Mouse (Mus musculus): ENCODE data around the gene Kctd14.
A peak's percentile ranks its signal among the peaks of the same experiment; 100 is the strongest.
"Not testable (repeated sequence)": the region's sequence is repeated elsewhere in the genome, so short reads cannot be mapped to it uniquely, and the experiment has no call there.

Kctd14 gene

GRCm38 (mm10) chr7:97451023-97451422 is at the start of gene Kctd14:
Gene Kctd14 (plus strand): TSS chr7:97451323.
- DNase-seq (ENCODE audit: low spot score) = not testable (repeated sequence)

DNA sequence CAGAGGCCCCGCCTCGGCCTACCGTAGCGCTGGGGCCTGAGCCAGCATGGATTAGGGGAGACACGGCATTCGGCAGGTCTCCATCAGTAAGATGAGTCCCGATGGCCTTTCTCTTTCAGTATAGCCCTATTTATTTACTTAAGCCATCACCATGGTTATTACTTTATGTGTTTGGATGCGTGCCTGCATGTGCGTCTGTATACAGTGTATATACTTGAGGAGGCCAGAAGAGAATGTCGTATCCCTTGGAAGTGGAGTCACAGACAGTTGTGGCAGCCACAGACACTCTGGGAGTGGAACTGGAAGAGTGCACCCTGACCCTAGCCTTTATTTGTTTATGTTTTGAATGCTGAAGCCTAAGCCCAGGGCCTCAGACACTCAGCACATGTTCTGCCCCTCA is 44.0 kb upstream of the Kctd14 start:
- DNase-seq (ENCODE audit: low spot score) = no peak

GRCm38 (mm10) chr7:97411106-97411505 is 40.0 kb upstream of the Kctd14 start:
- DNase-seq (ENCODE audit: low spot score) = no peak

DNA sequence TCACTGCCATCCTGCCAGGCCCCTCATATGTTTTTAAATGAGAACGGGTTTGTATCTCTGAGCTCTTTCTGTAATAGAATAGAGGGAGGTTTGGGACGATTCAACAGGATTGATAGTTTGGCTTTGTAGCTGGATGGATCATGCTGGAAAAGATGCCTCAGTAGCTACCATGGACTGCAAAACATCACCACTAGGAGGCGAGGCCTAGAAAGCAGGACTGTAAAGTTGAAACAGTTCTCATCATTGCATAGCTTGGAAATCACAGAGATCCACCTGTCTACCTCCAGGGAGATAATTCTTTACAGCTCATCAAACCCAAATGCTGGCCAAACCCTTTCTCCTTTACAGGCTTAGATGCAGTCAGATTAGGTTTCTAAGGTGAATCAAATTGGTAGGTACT is 39.5 kb upstream of the Kctd14 start:
- peak; percentile 23 for DNase-seq (ENCODE audit: low spot score)

GRCm38 (mm10) chr7:97413981-97414380 is 37.1 kb upstream of the Kctd14 start:
- no peak for DNase-seq (ENCODE audit: low spot score)

DNA sequence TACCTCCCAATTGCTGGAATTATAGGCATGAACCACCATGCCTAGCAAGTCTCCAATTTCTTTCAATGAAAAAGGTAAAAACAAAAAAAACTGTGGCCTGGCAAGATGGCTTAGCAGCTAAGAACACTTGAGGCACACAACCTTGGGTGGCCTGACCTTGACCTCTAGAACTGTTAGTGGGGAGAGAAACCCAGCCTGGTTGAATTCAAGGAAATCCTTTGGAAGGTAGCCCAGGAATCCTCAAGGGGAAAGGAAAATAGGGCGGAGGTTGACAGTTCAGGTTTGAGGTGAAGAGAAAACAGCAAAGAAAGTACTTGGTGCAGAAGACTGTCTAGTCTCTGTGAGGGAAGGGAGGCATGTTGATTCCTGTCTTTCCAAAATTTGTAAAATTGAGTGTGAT is 36.7 kb upstream of the Kctd14 start:
- no peak for DNase-seq (ENCODE audit: low spot score)

DNA sequence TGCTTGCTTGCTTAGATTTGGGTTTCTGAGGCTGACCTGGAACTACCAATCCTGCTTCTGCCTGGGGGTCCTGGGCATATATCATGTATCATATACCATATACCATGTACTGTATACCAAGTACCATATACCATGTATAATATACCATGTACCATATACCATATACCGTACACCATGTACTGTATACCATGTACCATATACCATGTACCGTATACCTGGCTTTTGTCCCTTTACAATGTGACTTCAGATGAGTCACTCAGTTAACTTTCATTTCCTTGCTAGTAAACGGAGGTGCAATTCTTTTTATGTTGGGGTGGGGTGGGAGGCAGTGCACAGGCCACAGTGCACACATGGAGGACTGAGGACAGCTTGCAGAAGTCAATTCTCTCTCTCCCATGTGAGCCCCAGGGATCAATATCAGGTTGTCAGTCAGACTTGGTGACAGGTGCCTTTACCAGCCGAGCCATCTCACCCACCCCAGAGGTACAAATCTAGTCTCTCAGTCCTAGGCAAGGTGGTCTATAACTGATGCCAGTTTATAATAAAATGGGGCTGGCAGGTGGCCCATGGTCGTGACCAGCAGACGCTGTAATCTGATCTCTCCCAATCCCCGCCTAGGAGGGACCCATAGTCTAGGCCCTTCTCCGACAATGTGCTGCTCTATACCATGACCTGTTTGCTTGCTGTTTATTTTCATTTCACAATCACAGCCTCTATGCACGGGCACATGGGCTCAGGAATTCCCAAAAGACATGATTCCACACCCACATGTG is 36.0 kb upstream of the Kctd14 start:
- DNase-seq (ENCODE audit: low spot score) = no peak

DNA sequence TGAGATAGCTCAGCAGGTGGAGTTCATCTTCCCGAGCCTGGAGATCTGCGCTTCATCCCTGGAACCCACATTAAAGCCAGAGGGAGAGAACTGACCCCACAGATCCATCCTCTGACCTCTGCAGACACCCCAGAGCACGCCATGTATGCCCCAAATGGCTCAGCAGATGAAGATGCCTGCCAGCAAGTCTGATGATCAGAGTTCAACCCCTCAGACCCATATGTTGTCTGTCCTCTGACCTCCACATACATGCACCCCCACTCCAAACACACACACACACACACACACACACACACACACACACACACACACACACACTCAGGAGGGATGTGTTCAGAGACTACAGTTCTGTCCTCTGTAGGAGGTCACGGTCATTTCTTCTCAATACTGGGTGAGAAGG is 34.6 kb upstream of the Kctd14 start:
- no peak for DNase-seq (ENCODE audit: low spot score)

GRCm38 (mm10) chr7:97416906-97417777 is 34.0 kb upstream of the Kctd14 start, which contains the start of gene Thrsp:
Gene Thrsp (minus strand): TSS chr7:97417730.
- DNase-seq (ENCODE audit: low spot score) = peak; percentile 25

- DNase-seq (ENCODE audit: low spot score) = no peak
Observed at GRCm38 (mm10) chr7:97418717-97419116, 32.4 kb upstream of the Kctd14 start.

DNA sequence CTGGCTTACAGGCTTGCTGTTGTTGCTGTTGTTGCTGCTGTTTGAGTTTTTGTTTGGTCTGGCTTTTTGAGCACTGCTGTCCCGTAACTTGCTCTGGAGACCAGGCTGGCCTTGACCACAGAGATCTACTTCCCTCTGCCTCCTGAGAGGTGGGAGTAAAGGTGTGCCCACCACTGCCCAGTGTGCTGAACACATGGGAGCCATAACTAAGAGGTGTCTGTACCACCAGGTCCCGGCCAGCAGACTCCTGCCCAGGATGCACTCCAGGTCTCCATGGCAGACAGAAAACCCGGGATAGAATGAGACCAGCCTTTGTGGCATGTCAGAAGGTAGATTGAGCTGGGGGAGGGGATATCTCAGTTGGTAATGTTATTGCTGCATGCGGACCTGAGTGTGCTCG is 32.0 kb upstream of the Kctd14 start:
- no peak for DNase-seq (ENCODE audit: low spot score)

DNA sequence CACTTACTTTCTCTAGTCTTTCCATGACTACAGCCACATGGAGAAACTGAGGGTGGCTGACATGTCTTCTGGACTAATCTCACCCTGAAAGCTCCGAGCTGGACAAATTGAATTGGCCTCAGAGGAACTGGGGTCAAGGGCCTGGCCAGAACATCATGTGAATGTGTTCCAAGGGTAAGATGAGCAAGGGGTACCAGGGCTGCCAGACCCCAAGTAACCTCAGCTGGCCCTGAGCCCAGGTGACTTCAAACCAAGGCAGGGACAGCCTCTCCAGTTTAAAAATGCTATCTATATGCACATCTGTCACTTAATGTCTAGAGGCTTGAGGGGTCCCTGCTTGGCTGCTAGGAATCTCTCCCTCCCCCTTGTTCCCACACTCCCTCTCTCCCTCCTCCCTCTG is 30.7 kb upstream of the Kctd14 start:
- DNase-seq (ENCODE audit: low spot score) = no peak

GRCm38 (mm10) chr7:97420958-97421651 is 30.0 kb upstream of the Kctd14 start:
- no peak for DNase-seq (ENCODE audit: low spot score)

GRCm38 (mm10) chr7:97423754-97424153 is 27.4 kb upstream of the Kctd14 start:
- DNase-seq (ENCODE audit: low spot score) = no peak

GRCm38 (mm10) chr7:97424621-97425245 is 26.4 kb upstream of the Kctd14 start:
- DNase-seq (ENCODE audit: low spot score) = peak; percentile 94

DNA sequence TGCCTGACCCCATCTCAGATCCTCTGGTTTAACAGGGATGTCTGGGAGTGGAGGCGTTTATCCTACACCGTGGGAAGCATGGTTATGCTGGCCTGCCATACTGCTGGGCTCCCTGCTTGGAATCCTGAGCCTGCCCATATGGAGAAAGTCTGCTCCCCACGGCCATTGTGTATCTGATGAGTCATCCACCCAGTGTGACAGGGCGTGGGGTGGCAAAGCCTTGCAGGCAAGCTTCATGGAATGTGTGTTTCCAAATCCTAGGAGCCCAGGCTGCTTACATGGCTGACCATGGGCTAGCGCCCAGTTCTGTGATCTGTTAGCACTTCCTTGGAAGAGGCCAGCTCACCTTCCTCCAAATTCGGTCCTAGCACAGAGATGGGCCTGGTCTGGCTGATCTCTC is 24.6 kb upstream of the Kctd14 start:
- no peak for DNase-seq (ENCODE audit: low spot score)

GRCm38 (mm10) chr7:97427296-97427695 is 23.8 kb upstream of the Kctd14 start:
- DNase-seq (ENCODE audit: low spot score) = no peak

- DNase-seq (ENCODE audit: low spot score) = no peak
Observed at GRCm38 (mm10) chr7:97427778-97428420, 23.2 kb upstream of the Kctd14 start.

GRCm38 (mm10) chr7:97429705-97430104 is 21.4 kb upstream of the Kctd14 start:
- peak; percentile 33 for DNase-seq (ENCODE audit: low spot score)

GRCm38 (mm10) chr7:97433517-97433916 is 17.6 kb upstream of the Kctd14 start:
- not testable (repeated sequence) for DNase-seq (ENCODE audit: low spot score)

GRCm38 (mm10) chr7:97434517-97434916 is 16.6 kb upstream of the Kctd14 start:
- DNase-seq (ENCODE audit: low spot score) = no peak

GRCm38 (mm10) chr7:97438986-97439385 is 12.1 kb upstream of the Kctd14 start:
- DNase-seq (ENCODE audit: low spot score) = no peak

Data from retina, embryonic 14.5 days (tissue).